26 mouse cellular contexts compared by ENCODE assay signal in genomic region chr12:76885103-76885502, GRCm38 (mm10).
DNase-seq lines count a peak whose midpoint lies in the region; ATAC-seq and TF ChIP-seq lines count a peak whose summit lies in the region.
"Had no signal": no experiment of that assay in that cellular context is flagged by ENCODE, and none has a peak within 500 bp of the region (broad histone marks: within the 10 kb centered on the region; RNA-seq: fewer than 3 reads in every experiment).

No protein-coding gene starts in this region.

- no peak overlapping the region for H3K9ac ChIP-seq in ES-Bruce4 (ENCODE audit: low read depth, poor library complexity, severe bottlenecking)
- no peak overlapping the region for H3K9ac ChIP-seq in intestine, postnatal 0 days (ENCODE audit: low read depth, low read length)
- H3K9ac ChIP-seq in midbrain, postnatal 0 days (replicated peaks; ENCODE audit: low read length, poor library complexity, severe bottlenecking) = no peak overlapping the region
- H3K9ac ChIP-seq in forebrain, embryonic 11.5 days (ENCODE audit: low read length) = no peak overlapping the region
- H3K9ac ChIP-seq: heart, embryonic 12.5 days; heart, embryonic 15.5 days; hindbrain, embryonic 13.5 days had no signal

- H3K27ac ChIP-seq in ES-Bruce4 (ENCODE audit: insufficient read depth, low read length) = 0 out of 2 replicates have a peak overlapping the region, but pooled peaks have one; percentile 27
- H3K27ac ChIP-seq in intestine, postnatal 0 days (ENCODE audit: low read depth, low read length) = peak overlapping the region; percentile 76
- H3K27ac ChIP-seq in midbrain, postnatal 0 days (ENCODE audit: low read depth, low read length) = no peak overlapping the region
- H3K27ac ChIP-seq in forebrain, embryonic 11.5 days (ENCODE audit: low read depth, low read length) = no peak overlapping the region
- H3K27ac ChIP-seq: forebrain, embryonic 10.5 days; heart, embryonic 15.5 days; hindbrain, embryonic 10.5 days; hindbrain, embryonic 13.5 days; hindbrain, postnatal 0 days had no signal

- TF ChIP-seq POLR2A in ES-Bruce4 (IDR thresholded peaks at IDR 0.05; ENCODE audit: insufficient read depth, low read length) = no peak

- 67% methylated on average over 4 of the region's 4 CpGs for WGBS in intestine, postnatal 0 days
- 96% methylated on average over 4 of the region's 4 CpGs for WGBS in midbrain, postnatal 0 days
- 94% methylated on average over 4 of the region's 4 CpGs for WGBS in forebrain, embryonic 11.5 days

- TF ChIP-seq CTCF in ES-Bruce4 (IDR thresholded peaks at IDR 0.05; ENCODE audit: low read depth, low read length) = no peak
- no peak for TF ChIP-seq CTCF in intestine, postnatal 0 days (IDR thresholded peaks at IDR 0.05; ENCODE audit: low read depth)
- no peak for TF ChIP-seq CTCF in midbrain, postnatal 0 days (IDR thresholded peaks at IDR 0.05)

- H3K9me3 ChIP-seq in ES-Bruce4 (replicated peaks; ENCODE audit: control insufficient read depth, insufficient read depth, low read length, poor library complexity, severe bottlenecking) = no peaks in the 10 kb centered on the region
- no peaks in the 10 kb centered on the region for H3K9me3 ChIP-seq in intestine, postnatal 0 days (ENCODE audit: control insufficient read depth)
- no peaks in the 10 kb centered on the region for H3K9me3 ChIP-seq in midbrain, postnatal 0 days (ENCODE audit: low read length)
- H3K9me3 ChIP-seq in forebrain, embryonic 11.5 days (ENCODE audit: control insufficient read depth, low read length) = no peaks in the 10 kb centered on the region
- H3K9me3 ChIP-seq: forebrain, embryonic 10.5 days; heart, embryonic 12.5 days; heart, embryonic 15.5 days; hindbrain, embryonic 10.5 days; hindbrain, embryonic 13.5 days had no signal

- no peaks in the 10 kb centered on the region for H3K27me3 ChIP-seq in ES-Bruce4 (ENCODE audit: control insufficient read depth, insufficient read depth, low read length, poor library complexity, severe bottlenecking)
- no peaks in the 10 kb centered on the region for H3K27me3 ChIP-seq in intestine, postnatal 0 days (replicated peaks; ENCODE audit: control insufficient read depth, insufficient read depth, low read length)
- H3K27me3 ChIP-seq in midbrain, postnatal 0 days (ENCODE audit: insufficient read depth, low read length) = no peaks in the 10 kb centered on the region
- no peaks in the 10 kb centered on the region for H3K27me3 ChIP-seq in forebrain, embryonic 11.5 days (ENCODE audit: control insufficient read depth, insufficient read depth, low read length)
- H3K27me3 ChIP-seq: CH12.LX; heart, embryonic 12.5 days; heart, embryonic 15.5 days; hindbrain, embryonic 13.5 days had no signal

- no peak overlapping the region for H3K4me3 ChIP-seq in ES-Bruce4 (ENCODE audit: low read depth, low read length)
- H3K4me3 ChIP-seq in intestine, postnatal 0 days (ENCODE audit: low read depth, low read length) = no peak overlapping the region
- no peak overlapping the region for H3K4me3 ChIP-seq in midbrain, postnatal 0 days (ENCODE audit: low read depth, low read length)
- H3K4me3 ChIP-seq in forebrain, embryonic 11.5 days (ENCODE audit: low read depth, low read length) = no peak overlapping the region
- H3K4me3 ChIP-seq: forebrain, embryonic 10.5 days; heart, embryonic 12.5 days; heart, embryonic 15.5 days; hindbrain, embryonic 10.5 days; hindbrain, embryonic 13.5 days had no signal

- no peak overlapping the region for H3K4me2 ChIP-seq in intestine, postnatal 0 days (replicated peaks; ENCODE audit: low read depth)
- no peak overlapping the region for H3K4me2 ChIP-seq in midbrain, postnatal 0 days (ENCODE audit: low read depth, low read length, poor library complexity, severe bottlenecking)
- no peak overlapping the region for H3K4me2 ChIP-seq in forebrain, embryonic 11.5 days (ENCODE audit: low read depth, low read length, severe bottlenecking)
- H3K4me2 ChIP-seq: heart, embryonic 12.5 days; heart, embryonic 15.5 days; hindbrain, embryonic 13.5 days had no signal

- peak; percentile 74 for DNase-seq in R1 (ENCODE audit: low read depth, low spot score)
- DNase-seq in midbrain, postnatal 0 days (ENCODE audit: low spot score) = no peak
- DNase-seq in forebrain, embryonic 11.5 days (ENCODE audit: low spot score) = no peak
- no peak for DNase-seq in lung, postnatal 4 days
- DNase-seq: adrenal gland, postnatal 10 days; adrenal gland, postnatal 36 days; B cell, adult 2 months; cerebellum, adult 18-20 months; cerebellum, adult 9-10 months; cerebellum, postnatal 14 days; gastrocnemius, postnatal 14 days; heart, adult 18-20 months; heart, postnatal 10 days; heart, postnatal 36 days; kidney, adult 18-20 months had no signal

- TF ChIP-seq EP300 in ES-Bruce4 (IDR thresholded peaks at IDR 0.05; ENCODE audit: insufficient read depth, low read depth, low read length) = no peak

- peaks cover 2% of the 10 kb centered on the region for H3K4me1 ChIP-seq in ES-Bruce4 (ENCODE audit: control insufficient read depth, insufficient read depth, low read length)
- no peaks in the 10 kb centered on the region for H3K4me1 ChIP-seq in intestine, postnatal 0 days (replicated peaks; ENCODE audit: control insufficient read depth, insufficient read depth, low read length)
- no peaks in the 10 kb centered on the region for H3K4me1 ChIP-seq in midbrain, postnatal 0 days (ENCODE audit: insufficient read depth, low read length)
- no peaks in the 10 kb centered on the region for H3K4me1 ChIP-seq in forebrain, embryonic 11.5 days (replicated peaks; ENCODE audit: control insufficient read depth, insufficient read depth, low read length)
- H3K4me1 ChIP-seq: forebrain, embryonic 10.5 days; hindbrain, embryonic 10.5 days; hindbrain, embryonic 13.5 days had no signal

- ATAC-seq in intestine, postnatal 0 days = peak; percentile 76
- ATAC-seq in midbrain, postnatal 0 days (ENCODE audit: low FRiP score) = no peak
- ATAC-seq in forebrain, embryonic 11.5 days (replicated peaks; ENCODE audit: low FRiP score) = no peak
- ATAC-seq: forebrain, embryonic 14.5 days; hindbrain, postnatal 0 days; inflammation-experienced regulatory T-cells, adult 6 months had no signal

- H3K36me3 ChIP-seq in ES-Bruce4 (ENCODE audit: control insufficient read depth, insufficient read depth, low read length, poor library complexity, severe bottlenecking) = no peaks in the 10 kb centered on the region
- H3K36me3 ChIP-seq in intestine, postnatal 0 days (ENCODE audit: control insufficient read depth, insufficient read depth) = peaks cover 4% of the 10 kb centered on the region; the same call in 1 of the 2 replicates
- H3K36me3 ChIP-seq in midbrain, postnatal 0 days (ENCODE audit: insufficient read depth, low read length) = peaks cover 10% of the 10 kb centered on the region; the same call in 1 of the 2 replicates
- no peaks in the 10 kb centered on the region for H3K36me3 ChIP-seq in forebrain, embryonic 11.5 days (ENCODE audit: control insufficient read depth, insufficient read depth, low read length)
- H3K36me3 ChIP-seq: heart, embryonic 15.5 days had no signal

Comparison
In these comparisons a context has a peak if more than half of its experiments do, and no peak if none do; other contexts are left out.
1. H3K27ac ChIP-seq: peak in ES-Bruce4 (single experiment) and intestine, postnatal 0 days (single experiment); none in midbrain, postnatal 0 days (single experiment) and forebrain, embryonic 11.5 days (single experiment).